Mouse (Mus musculus) midbrain, embryonic 16.5 days (tissue): ENCODE measurements around the gene Chka. TPM values are rescaled to one million over a fixed set of nuclear protein-coding genes. Genes with fewer than 3 reads are reported as not detected.

ENCODE experiments used
- ATAC-seq: fragments of 200-750 bp; cut with Nextera tagmentation; 2 replicates; pipeline ENCODE4 v1.8.0; 2017; ENCODE audit warnings: moderate TSS enrichment
- H3K27ac ChIP-seq: fragments of 300-500 bp; sonication (generic); 2 replicates; pipeline ENCODE4 v1.5.1; 2014; ENCODE audit warnings: mild to moderate bottlenecking, low read length, mixed read lengths
- H3K27me3 ChIP-seq: fragments of 300-500 bp; sonication (generic); 2 replicates; pipeline ENCODE4 v1.6.1; 2014; ENCODE audit warnings: low read depth, low read length, mixed read lengths; ENCODE audit not compliant: control insufficient read depth, insufficient read depth
- H3K36me3 ChIP-seq: fragments of 300-500 bp; sonication (generic); 2 replicates; pipeline ENCODE4 v1.6.1; 2014; ENCODE audit warnings: mild to moderate bottlenecking, low read length, moderate library complexity, mixed read lengths; ENCODE audit not compliant: control insufficient read depth, insufficient read depth
- H3K4me1 ChIP-seq: fragments of 300-500 bp; sonication (generic); 2 replicates; pipeline ENCODE4 v1.6.1; 2014; ENCODE audit warnings: mild to moderate bottlenecking, low read length, mixed read lengths; ENCODE audit not compliant: control insufficient read depth, insufficient read depth
- H3K4me2 ChIP-seq: fragments of 300-500 bp; sonication (generic); 2 replicates; pipeline ENCODE4 v1.6.1; 2014; ENCODE audit warnings: mild to moderate bottlenecking, low read length, mixed read lengths
- H3K4me3 ChIP-seq: fragments of 300-500 bp; sonication (generic); 2 replicates; pipeline ENCODE4 v1.5.1; 2014; ENCODE audit warnings: low read depth, mild to moderate bottlenecking, low read length, moderate library complexity, mixed read lengths
- H3K9ac ChIP-seq: fragments of 300-500 bp; sonication (generic); 2 replicates; pipeline ENCODE4 v1.6.1; 2014; ENCODE audit warnings: low read depth, low read length, mixed read lengths
- H3K9me3 ChIP-seq: fragments of 300-500 bp; sonication (generic); replicated peaks from 2 replicates; pipeline ENCODE4 v1.6.1; 2014; ENCODE audit warnings: mild to moderate bottlenecking, low read length, mixed read lengths; ENCODE audit not compliant: control insufficient read depth, poor library complexity, severe bottlenecking
- WGBS: fragments of 180-500 bp; shearing (Covaris S2); extraction: QIAGEN DNeasy Blood & Tissue Kit; methylation state at CpG from one replicate; pipeline ENCODE4 v1.1.7; 2014; 5-methylcytosine and 5-hydroxymethylcytosine counted together
- polyA plus RNA-seq: library from polyadenylated mRNA; unstranded; fragments of >200 nt; fragmentation: Nextera tagmentation; extraction: Ambion mirVana; gene quantifications from 2 replicates; pipeline ENCODE4 v1.2.1, GENCODE M21; 2015

Chka gene
- polyA plus RNA-seq, 1 experiment from 2014 or later = 56.1 TPM

DNA sequence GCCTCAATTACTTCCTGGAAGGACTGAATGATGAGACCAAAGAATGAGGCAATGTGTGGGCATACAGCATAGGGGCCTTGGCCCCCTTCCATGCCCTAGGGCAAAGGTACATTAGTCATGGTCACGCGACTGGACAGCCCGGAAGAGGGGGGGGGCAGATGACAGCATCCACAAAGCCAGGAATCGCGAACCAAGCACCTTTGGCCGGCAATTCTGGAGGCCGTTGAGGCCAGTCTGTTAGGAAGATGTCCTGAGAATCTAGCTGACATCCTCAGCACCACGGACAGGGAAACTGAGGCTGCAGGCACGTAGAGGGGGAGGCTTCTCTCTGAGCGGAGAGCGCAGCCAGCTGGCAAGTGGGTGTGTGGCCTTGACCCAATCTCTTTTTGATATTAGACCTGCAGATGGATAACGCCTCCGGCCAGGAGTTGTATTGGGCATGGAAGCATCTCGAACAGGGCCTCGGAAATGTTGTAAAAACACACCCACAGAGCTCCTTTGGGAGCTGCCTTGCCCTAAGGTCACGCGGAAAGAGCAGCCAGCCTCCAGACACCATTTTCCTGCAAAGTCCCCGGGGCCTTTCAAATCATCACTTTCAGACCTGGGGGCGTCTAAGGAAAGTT, 615 bp upstream of the Chka start:
- Histone ChIP-seq H3K9ac (peak overlapping the region; percentile 47), H3K4me2 (peak overlapping the region; percentile 61), H3K27ac (peak overlapping the region; percentile 66; the same call in 1 of the 2 replicates), H3K4me1 (peaks cover 27% of the 10 kb centered on the region), H3K4me3 (peak overlapping the region; percentile 86), H3K36me3 (no peaks in the 10 kb centered on the region), H3K27me3 (no peaks in the 10 kb centered on the region), H3K9me3 (no peaks in the 10 kb centered on the region)
- ATAC-seq = no peak; the same call in 1 of the 2 replicates
- WGBS = 6% methylated on average over 19 of the region's 19 CpGs

DNA sequence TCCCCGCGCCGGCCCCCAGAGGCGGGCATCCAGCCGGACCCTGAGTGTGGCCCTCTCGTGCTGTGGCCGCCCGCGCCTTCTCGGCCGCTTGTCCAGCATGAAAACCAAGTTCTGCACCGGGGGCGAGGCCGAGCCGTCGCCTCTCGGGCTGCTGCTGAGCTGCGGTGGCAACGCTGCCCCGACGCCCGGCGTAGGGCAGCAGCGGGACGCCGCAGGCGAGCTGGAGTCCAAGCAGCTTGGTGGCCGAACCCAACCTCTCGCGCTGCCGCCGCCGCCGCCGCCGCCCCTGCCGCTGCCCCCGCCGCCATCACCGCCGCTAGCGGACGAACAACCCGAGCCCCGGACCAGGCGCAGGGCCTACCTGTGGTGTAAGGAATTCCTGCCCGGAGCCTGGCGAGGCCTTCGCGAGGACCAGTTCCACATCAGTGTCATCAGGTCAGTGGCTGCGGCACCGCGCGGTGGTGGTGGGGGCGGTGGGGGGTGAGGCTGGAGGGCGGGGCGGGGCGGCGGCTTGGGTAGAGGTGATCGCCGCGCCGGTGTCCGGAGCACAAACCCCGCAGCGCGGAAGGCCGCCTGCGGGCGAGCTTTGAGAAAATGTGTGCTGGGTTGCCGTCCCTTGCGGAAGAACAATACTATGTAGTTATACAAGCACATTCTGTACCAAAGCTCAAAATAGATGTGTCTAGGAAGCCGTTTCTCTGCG, 557 bp downstream of the Chka start:
- Histone ChIP-seq H3K27ac (peak overlapping the region; percentile 97), H3K9me3 (no peaks in the 10 kb centered on the region)
- WGBS = under 1% methylated on average over 69 of the region's 74 CpGs

DNA sequence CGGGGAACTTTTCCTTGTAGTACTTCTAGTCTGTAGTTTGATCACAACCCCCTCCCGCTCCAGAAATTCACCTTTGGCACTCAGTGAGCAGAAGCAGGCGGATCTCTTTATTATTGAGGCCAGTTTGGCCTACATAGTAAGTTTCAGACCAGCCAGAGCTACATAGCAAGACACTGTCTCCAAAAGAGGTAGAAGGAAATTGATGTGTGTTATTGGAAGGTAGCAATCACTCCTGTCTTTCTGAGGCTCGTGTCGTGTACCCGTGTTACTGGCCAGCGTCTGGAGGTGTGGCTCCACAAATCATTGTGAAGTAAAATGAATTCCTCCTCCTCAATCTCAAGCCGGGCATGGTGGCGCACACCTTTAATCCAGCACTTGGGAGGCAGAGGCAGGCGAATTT, 1.5 kb downstream of the Chka start:
- H3K4me1 ChIP-seq = peaks cover 33% of the 10 kb centered on the region
- H3K27ac ChIP-seq = no peak overlapping the region
- H3K4me2 ChIP-seq = peak overlapping the region; percentile 61
- no peaks in the 10 kb centered on the region for H3K9me3 ChIP-seq
- no peaks in the 10 kb centered on the region for H3K36me3 ChIP-seq
- no peak overlapping the region for H3K9ac ChIP-seq
- 94% methylated on average over 10 of the region's 10 CpGs for WGBS
- peak overlapping the region; percentile 86 for H3K4me3 ChIP-seq
- ATAC-seq = no peak
- H3K27me3 ChIP-seq = no peaks in the 10 kb centered on the region

More for the DNA sequence above, 557 bp downstream of the Chka start:
- Histone ChIP-seq H3K4me1 (peaks cover 30% of the 10 kb centered on the region), H3K27me3 (no peaks in the 10 kb centered on the region), H3K4me3 (peak overlapping the region; percentile 86), H3K9ac (peak overlapping the region; percentile 91), H3K36me3 (no peaks in the 10 kb centered on the region), H3K4me2 (peak overlapping the region; percentile 61)
- ATAC-seq = no peak; the same call in 1 of the 2 replicates

DNA sequence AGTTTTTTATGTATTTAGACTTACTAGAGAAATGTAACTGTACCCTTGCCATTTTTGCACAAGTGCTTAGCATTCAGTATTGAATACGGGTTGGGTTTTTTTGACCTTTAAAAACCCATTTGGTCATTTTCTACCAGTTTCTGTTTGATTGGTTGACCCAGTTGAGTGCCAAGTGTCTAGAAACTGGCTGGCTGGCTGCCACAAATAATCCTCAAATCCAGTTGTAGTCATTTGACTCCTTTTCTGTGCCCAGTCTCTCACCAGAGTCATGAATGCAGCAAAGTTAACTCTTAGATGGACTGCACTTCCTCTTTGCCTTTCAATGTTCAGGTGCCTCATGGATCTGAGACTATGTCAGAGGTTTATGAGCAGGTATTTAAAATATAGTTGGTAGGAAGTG, 2.3 kb downstream of the Chka start:
- peak overlapping the region; percentile 61; the same call in 1 of the 2 replicates for H3K4me2 ChIP-seq
- no peak overlapping the region for H3K9ac ChIP-seq
- no peaks in the 10 kb centered on the region for H3K36me3 ChIP-seq
- no peak for ATAC-seq
- no peaks in the 10 kb centered on the region for H3K9me3 ChIP-seq
- no peaks in the 10 kb centered on the region for H3K27me3 ChIP-seq
- no peak overlapping the region for H3K4me3 ChIP-seq
- 92% methylated on average over 1 of the region's 1 CpGs for WGBS
- peaks cover 33% of the 10 kb centered on the region for H3K4me1 ChIP-seq
- no peak overlapping the region for H3K27ac ChIP-seq

DNA sequence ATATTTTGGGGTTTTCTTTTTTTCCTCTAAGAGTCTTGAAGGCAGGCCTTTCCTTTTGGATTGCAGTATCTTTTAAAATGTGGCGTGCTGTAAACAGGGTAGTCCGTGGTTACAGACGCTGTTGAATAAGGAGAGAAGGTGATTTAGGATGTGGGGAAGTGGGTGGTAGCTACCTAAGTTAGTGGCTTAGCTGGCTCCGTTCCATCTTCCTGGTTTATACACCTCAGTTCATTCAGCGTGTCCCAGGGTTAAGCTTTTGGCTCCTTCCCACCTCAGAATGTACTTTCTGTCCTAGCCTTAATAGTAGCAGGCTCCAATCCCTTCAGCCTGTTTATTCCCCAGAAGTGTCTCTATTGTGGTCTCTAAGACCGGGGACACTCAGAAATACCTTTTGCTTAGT, 3.5 kb downstream of the Chka start:
- ATAC-seq = no peak
- Histone ChIP-seq H3K36me3 (no peaks in the 10 kb centered on the region), H3K9me3 (no peaks in the 10 kb centered on the region), H3K9ac (no peak overlapping the region), H3K27ac (peak overlapping the region; percentile 59), H3K27me3 (no peaks in the 10 kb centered on the region), H3K4me2 (peak overlapping the region; percentile 13; the same call in 1 of the 2 replicates), H3K4me1 (peaks cover 33% of the 10 kb centered on the region), H3K4me3 (no peak overlapping the region)
- WGBS = 69% methylated on average over 6 of the region's 6 CpGs

DNA sequence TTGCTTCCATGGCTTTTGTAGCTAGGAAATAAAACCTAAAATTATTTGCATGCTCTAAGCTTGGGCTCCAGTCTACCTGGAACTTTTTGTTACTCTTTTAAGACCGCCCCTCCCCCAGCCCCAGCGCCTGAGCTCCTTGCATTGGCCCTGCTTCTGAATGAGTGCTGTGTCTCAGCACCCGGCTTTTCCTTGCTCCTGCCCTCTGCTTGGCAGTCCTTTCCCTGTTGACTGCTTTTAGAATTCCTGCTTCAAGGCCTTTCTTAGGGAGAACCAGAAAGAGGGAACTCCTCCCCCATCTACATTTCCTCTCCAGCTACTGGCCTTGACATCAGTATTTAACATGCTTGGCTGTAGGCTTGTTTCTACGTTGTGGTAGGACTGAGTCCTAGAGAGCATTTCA, 4.0 kb downstream of the Chka start:
- Histone ChIP-seq H3K4me1 (peaks cover 33% of the 10 kb centered on the region), H3K27me3 (no peaks in the 10 kb centered on the region), H3K4me3 (no peak overlapping the region), H3K9me3 (no peaks in the 10 kb centered on the region), H3K27ac (peak overlapping the region; percentile 59), H3K9ac (no peak overlapping the region), H3K36me3 (no peaks in the 10 kb centered on the region), H3K4me2 (peak overlapping the region; percentile 13; the same call in 1 of the 2 replicates)
- WGBS = 21% methylated on average over 4 of the region's 4 CpGs
- ATAC-seq = no peak

DNA sequence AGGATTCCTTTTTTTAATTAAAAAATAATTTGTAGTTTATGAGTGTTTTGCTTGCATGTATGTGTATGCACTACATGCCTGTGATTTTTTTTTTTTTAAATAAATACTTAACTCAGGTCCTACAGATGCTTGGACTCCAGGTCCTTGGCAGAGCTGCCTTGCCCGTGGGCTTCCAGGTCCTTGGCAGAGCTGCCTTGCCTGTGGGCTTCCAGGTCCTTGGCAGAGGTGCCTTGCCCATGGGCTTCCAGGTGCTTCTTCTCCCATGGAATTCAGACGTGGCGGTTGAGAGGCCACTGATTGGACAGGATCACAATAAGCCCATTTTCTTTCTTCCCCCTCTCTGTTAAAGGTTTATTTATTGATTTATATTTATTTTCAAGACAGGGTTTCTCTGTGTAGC, 5.6 kb downstream of the Chka start:
- WGBS = 83% methylated on average over 3 of the region's 3 CpGs
- no peak overlapping the region for H3K4me3 ChIP-seq
- ATAC-seq = no peak

DNA sequence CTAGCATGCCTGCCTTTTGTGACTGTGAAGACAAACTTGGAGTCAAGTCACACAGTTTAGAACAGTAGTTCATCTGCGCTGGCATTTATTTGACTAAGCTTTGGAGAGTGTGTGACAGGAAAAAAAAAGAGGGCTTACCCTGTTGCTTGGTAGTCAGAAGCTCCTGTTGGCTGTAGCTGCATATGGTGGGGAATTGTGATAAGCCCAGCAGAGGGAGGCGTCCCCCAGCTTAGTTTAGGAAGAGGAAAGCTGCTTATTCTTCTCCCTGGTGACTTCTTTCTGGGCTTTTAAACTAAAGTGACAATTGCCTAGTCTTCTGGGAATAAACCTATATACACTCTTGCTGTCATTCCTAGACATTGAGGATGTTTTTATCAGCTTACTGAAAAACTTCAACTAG, 11.1 kb downstream of the Chka start:
- ATAC-seq = no peak
- Histone ChIP-seq H3K4me1 (no peaks in the 10 kb centered on the region), H3K9me3 (no peaks in the 10 kb centered on the region), H3K27me3 (no peaks in the 10 kb centered on the region), H3K4me2 (no peak overlapping the region), H3K27ac (no peak overlapping the region), H3K4me3 (no peak overlapping the region), H3K36me3 (peaks cover 7% of the 10 kb centered on the region; the same call in 1 of the 2 replicates), H3K9ac (no peak overlapping the region)
- 65% methylated on average over 2 of the region's 2 CpGs for WGBS

More for the DNA sequence above, 5.6 kb downstream of the Chka start:
- H3K27ac ChIP-seq = no peak overlapping the region
- H3K36me3 ChIP-seq = no peaks in the 10 kb centered on the region
- H3K9me3 ChIP-seq = no peaks in the 10 kb centered on the region
- no peak overlapping the region for H3K9ac ChIP-seq
- H3K4me2 ChIP-seq = no peak overlapping the region
- H3K4me1 ChIP-seq = peaks cover 33% of the 10 kb centered on the region
- no peaks in the 10 kb centered on the region for H3K27me3 ChIP-seq

DNA sequence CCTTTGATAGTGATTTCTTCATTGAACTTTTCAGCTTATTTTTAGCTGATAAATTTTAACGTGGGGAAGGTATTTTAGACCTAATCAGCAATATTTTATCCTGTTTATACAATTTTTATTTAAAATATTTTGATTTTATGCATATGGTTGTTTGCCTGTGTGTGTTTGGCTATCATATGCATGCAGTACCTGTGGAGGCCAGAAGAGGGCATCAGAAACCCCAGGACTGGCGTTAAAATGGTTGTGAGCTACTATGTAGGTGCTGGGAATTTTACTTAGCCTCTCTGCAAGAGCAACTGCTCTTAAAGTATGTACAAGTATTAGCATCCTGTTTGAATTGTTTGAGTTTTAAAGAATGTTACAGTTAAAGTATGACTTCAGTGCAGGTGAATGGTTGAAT, 13.4 kb downstream of the Chka start:
- WGBS = 81% methylated on average over 2 of the region's 2 CpGs
- Histone ChIP-seq H3K9ac (no peak overlapping the region), H3K4me2 (no peak overlapping the region), H3K27ac (no peak overlapping the region), H3K36me3 (peaks cover 7% of the 10 kb centered on the region; the same call in 1 of the 2 replicates), H3K27me3 (no peaks in the 10 kb centered on the region), H3K4me3 (no peak overlapping the region), H3K4me1 (no peaks in the 10 kb centered on the region), H3K9me3 (no peaks in the 10 kb centered on the region)
- ATAC-seq = no peak
